Mouse (Mus musculus) liver, embryonic 14.5 days (tissue): ENCODE measurements at regions not wholly inside any gene's neighbourhood (a gene's known extent, or its start where the extent isn't known, plus 50 kb on each side); places are given as distances from the start of the nearest gene placed in this dataset.

ENCODE experiments used
- ATAC-seq: fragments of 200-750 bp; cut with Nextera tagmentation; 2 replicates; pipeline ENCODE4 v1.8.0; 2017; ENCODE audit warnings: moderate number of reproducible peaks, mild to moderate bottlenecking, moderate library complexity; ENCODE audit not compliant: insufficient read depth
- DNase-seq, 3 experiments: peaks; one replicate each; pipeline ENCODE4 v3.0.0-alpha.2; 2012 to 2013; ENCODE audit warnings: low read depth in 3 of 3, low spot score in 3 of 3
- H3K27ac ChIP-seq: fragments of 300-500 bp; sonication (generic); 2 replicates; pipeline ENCODE4 v1.5.1; 2014; ENCODE audit warnings: moderate library complexity, mild to moderate bottlenecking, control low read depth, inconsistent platforms
- H3K27me3 ChIP-seq: fragments of 300-500 bp; sonication (generic); 2 replicates; pipeline ENCODE4 v1.6.1; 2014; ENCODE audit warnings: mild to moderate bottlenecking, low read length, moderate library complexity; ENCODE audit not compliant: control insufficient read depth, insufficient read depth
- H3K36me3 ChIP-seq: fragments of 300-500 bp; sonication (generic); replicated peaks from 2 replicates; pipeline ENCODE4 v1.6.1; 2014; ENCODE audit warnings: low read depth; ENCODE audit not compliant: control insufficient read depth, insufficient read depth
- H3K4me1 ChIP-seq, 2 experiments: fragments of 200-500 bp in 1 of 2; fragments of 300-500 bp in 1 of 2; sonication (generic) in 1 of 2; replicated peaks; 2 replicates each; pipeline ENCODE4 v1.6.1; 2012 to 2014; ENCODE audit warnings: antibody characterized with exemption in 1 of 2, inconsistent platforms in 1 of 2, low read length in 1 of 2; ENCODE audit not compliant: control insufficient read depth in 2 of 2, insufficient read depth in 2 of 2
- H3K4me2 ChIP-seq: fragments of 300-500 bp; sonication (generic); 2 replicates; pipeline ENCODE4 v1.6.1; 2014; ENCODE audit warnings: low read depth, mild to moderate bottlenecking, control low read depth, moderate library complexity
- H3K4me3 ChIP-seq, 2 experiments: fragments of 200-500 bp in 1 of 2; fragments of 300-500 bp in 1 of 2; sonication (generic) in 1 of 2; 2 replicates each; pipeline ENCODE4 v1.5.1; 2012 to 2014; ENCODE audit warnings: low read depth in 2 of 2, low read length in 2 of 2, mild to moderate bottlenecking in 2 of 2, control low read depth in 1 of 2, inconsistent platforms in 1 of 2, moderate library complexity in 1 of 2; ENCODE audit not compliant: insufficient read depth in 1 of 2
- H3K9ac ChIP-seq: fragments of 300-500 bp; sonication (generic); replicated peaks from 2 replicates; pipeline ENCODE4 v1.6.1; 2014; ENCODE audit warnings: mild to moderate bottlenecking, control low read depth, moderate library complexity
- H3K9me3 ChIP-seq: fragments of 300-500 bp; sonication (generic); 2 replicates; pipeline ENCODE4 v1.6.1; 2016; ENCODE audit warnings: low read length, mixed read lengths; ENCODE audit not compliant: control insufficient read depth
- CTCF ChIP-seq: IDR thresholded peaks from 2 replicates; pipeline ENCODE4 v1.5.1; 2016; ENCODE audit warnings: antibody characterized with exemption, low read depth, control low read depth
- EP300 ChIP-seq: IDR thresholded peaks from 2 replicates; pipeline ENCODE4 v1.6.1; 2016; ENCODE audit warnings: antibody characterized with exemption, low read depth
- WGBS: fragments of 180-500 bp; shearing (Covaris S2); extraction: QIAGEN DNeasy Blood & Tissue Kit; methylation state at CpG from one replicate; pipeline ENCODE4 v1.1.7; 2014; ENCODE audit not compliant: insufficient replicate concordance; 5-methylcytosine and 5-hydroxymethylcytosine counted together

GRCm38 (mm10) chr17:61960837-61961236 is 920.3 kb downstream of the Efna5 start:
- Histone ChIP-seq H3K4me3 (no peak overlapping the region), H3K4me1 (0 out of 4 replicates have a peak, but pooled peaks cover 0 to 2% of the 10 kb centered on the region in 2 experiments), H3K4me2 (no peak overlapping the region), H3K9me3 (no peaks in the 10 kb centered on the region), H3K27me3 (no peaks in the 10 kb centered on the region), H3K9ac (no peak overlapping the region), H3K36me3 (no peaks in the 10 kb centered on the region), H3K27ac (no peak overlapping the region)
- ATAC-seq (no peak), DNase-seq (peak in 2 of 3 experiments; percentile 2 to 7)
- TF ChIP-seq EP300: no peak
- TF ChIP-seq CTCF: no peak
- WGBS: 40% methylated on average over 5 of the region's 5 CpGs

- Histone ChIP-seq H3K4me1 (0 out of 4 replicates have a peak, but pooled peaks cover 0 to 2% of the 10 kb centered on the region in 2 experiments), H3K9me3 (no peaks in the 10 kb centered on the region), H3K27ac (no peak overlapping the region), H3K9ac (no peak overlapping the region), H3K27me3 (no peaks in the 10 kb centered on the region), H3K4me2 (no peak overlapping the region), H3K36me3 (no peaks in the 10 kb centered on the region), H3K4me3 (no peak overlapping the region)
- WGBS: 52% methylated on average over 5 of the region's 5 CpGs
- DNase-seq: peak; percentile 2 to 23 (median 20)
- TF ChIP-seq EP300 (peak; percentile 67), CTCF (no peak)
- ATAC-seq: peak; percentile 93
Observed at GRCm38 (mm10) chr17:61960017-61960813, 920.9 kb downstream of the Efna5 start.

- H3K9me3 ChIP-seq: no peaks in the 10 kb centered on the region
- H3K9ac ChIP-seq: no peak overlapping the region
- H3K4me3 ChIP-seq: no peak overlapping the region
- H3K4me1 ChIP-seq: no peaks in the 10 kb centered on the region
- TF ChIP-seq CTCF: no peak
- no peak for TF ChIP-seq EP300
- no peak overlapping the region for H3K4me2 ChIP-seq
- no peaks in the 10 kb centered on the region for H3K27me3 ChIP-seq
- no peak overlapping the region for H3K27ac ChIP-seq
- no peak for ATAC-seq
- no peak for DNase-seq
- H3K36me3 ChIP-seq: no peaks in the 10 kb centered on the region
Observed at GRCm38 (mm10) chr17:61917766-61918165, 963.4 kb downstream of the Efna5 start.

- ATAC-seq: no peak
- Histone ChIP-seq H3K4me1 (no peaks in the 10 kb centered on the region), H3K36me3 (no peaks in the 10 kb centered on the region), H3K27ac (no peak overlapping the region), H3K4me3 (no peak overlapping the region), H3K27me3 (no peaks in the 10 kb centered on the region), H3K4me2 (no peak overlapping the region), H3K9ac (no peak overlapping the region), H3K9me3 (no peaks in the 10 kb centered on the region)
- WGBS: 77% methylated on average over 19 of the region's 19 CpGs
- no peak for DNase-seq
- no peak for TF ChIP-seq EP300
- TF ChIP-seq CTCF: no peak
Observed at GRCm38 (mm10) chr17:61902898-61903297, 978.2 kb downstream of the Efna5 start.

- H3K9me3 ChIP-seq: no peaks in the 10 kb centered on the region
- no peak overlapping the region for H3K4me3 ChIP-seq
- H3K4me2 ChIP-seq: no peak overlapping the region
- TF ChIP-seq CTCF (no peak), EP300 (no peak)
- no peak overlapping the region for H3K27ac ChIP-seq
- no peaks in the 10 kb centered on the region for H3K27me3 ChIP-seq
- no peak overlapping the region for H3K9ac ChIP-seq
- DNase-seq: no peak
- WGBS: 69% methylated on average over 4 of the region's 4 CpGs
- no peaks in the 10 kb centered on the region for H3K36me3 ChIP-seq
- H3K4me1 ChIP-seq: no peaks in the 10 kb centered on the region
- no peak for ATAC-seq
Observed at GRCm38 (mm10) chr17:61890631-61891030, 990.5 kb downstream of the Efna5 start.
